Mouse (Mus musculus): ENCODE results near the gene Rapgef4. TPM values are rescaled to one million over a fixed set of nuclear protein-coding genes. Genes with fewer than 3 reads are reported as not detected.

Gene Rapgef4
- polyA plus RNA-seq, 1 experiment from 2014 or later: 2.1 TPM

DNA sequence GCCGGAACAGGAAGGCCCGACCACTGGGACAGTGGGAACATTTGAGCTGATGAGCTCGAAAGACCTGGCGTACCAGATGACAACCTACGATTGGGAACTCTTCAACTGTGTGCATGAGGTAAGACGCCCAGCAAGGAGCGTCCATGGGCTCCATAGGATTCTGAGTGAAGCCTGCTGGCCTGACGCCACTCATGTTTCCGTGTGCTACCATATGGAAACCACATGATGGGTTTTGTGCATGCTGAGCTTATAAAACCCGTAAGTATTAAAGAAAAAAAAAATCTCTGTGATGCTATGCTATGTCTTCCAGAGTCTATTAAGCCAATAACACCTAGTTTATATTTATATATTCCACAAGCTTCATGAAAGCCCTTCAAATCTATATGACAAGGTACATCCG, 253.0 kb downstream of the Rapgef4 start:
- 92% methylated on average over 11 of the region's 11 CpGs for WGBS
- no peaks in the 10 kb centered on the region for H3K36me3 ChIP-seq (replicated peaks)
- H3K4me3 ChIP-seq: no peak overlapping the region
- no peaks in the 10 kb centered on the region; the same call in 1 of the 2 replicates for H3K27me3 ChIP-seq (ENCODE audit: poor library complexity, severe bottlenecking)
- no peaks in the 10 kb centered on the region for H3K9me3 ChIP-seq
- H3K4me1 ChIP-seq: peaks cover 10% of the 10 kb centered on the region
- no peak overlapping the region for H3K27ac ChIP-seq
- DNase-seq (ENCODE audit: extremely low spot score, low spot score): no peak

DNA sequence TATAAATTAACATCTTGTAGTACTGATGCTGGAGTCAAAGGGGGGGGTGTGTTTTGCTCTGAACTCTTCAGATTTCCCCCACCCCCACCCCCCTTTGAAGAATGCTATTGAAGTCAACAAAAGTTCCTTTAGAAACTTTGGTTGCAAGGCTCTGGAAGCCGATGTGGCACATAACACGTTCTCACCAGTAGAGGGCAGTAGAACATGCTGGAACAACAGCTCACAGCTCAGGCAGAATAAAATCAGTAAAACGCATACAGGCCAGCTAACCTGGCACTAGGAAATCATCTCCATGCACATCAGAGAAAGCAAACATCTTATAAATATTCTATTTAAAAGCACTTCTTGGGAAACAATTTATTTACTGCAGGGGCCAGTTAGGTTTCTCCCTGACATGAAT, 253.9 kb downstream of the Rapgef4 start:
- H3K9me3 ChIP-seq: no peaks in the 10 kb centered on the region
- peaks cover 10% of the 10 kb centered on the region for H3K4me1 ChIP-seq
- no peak overlapping the region for H3K4me3 ChIP-seq
- 4% methylated on average over 3 of the region's 3 CpGs for WGBS
- H3K27ac ChIP-seq: no peak overlapping the region
- H3K36me3 ChIP-seq (replicated peaks): no peaks in the 10 kb centered on the region
- peak; percentile 57 for DNase-seq (ENCODE audit: extremely low spot score, low spot score)
- peaks cover under 1% of the 10 kb centered on the region; the same call in 1 of the 2 replicates for H3K27me3 ChIP-seq (ENCODE audit: poor library complexity, severe bottlenecking)

DNA sequence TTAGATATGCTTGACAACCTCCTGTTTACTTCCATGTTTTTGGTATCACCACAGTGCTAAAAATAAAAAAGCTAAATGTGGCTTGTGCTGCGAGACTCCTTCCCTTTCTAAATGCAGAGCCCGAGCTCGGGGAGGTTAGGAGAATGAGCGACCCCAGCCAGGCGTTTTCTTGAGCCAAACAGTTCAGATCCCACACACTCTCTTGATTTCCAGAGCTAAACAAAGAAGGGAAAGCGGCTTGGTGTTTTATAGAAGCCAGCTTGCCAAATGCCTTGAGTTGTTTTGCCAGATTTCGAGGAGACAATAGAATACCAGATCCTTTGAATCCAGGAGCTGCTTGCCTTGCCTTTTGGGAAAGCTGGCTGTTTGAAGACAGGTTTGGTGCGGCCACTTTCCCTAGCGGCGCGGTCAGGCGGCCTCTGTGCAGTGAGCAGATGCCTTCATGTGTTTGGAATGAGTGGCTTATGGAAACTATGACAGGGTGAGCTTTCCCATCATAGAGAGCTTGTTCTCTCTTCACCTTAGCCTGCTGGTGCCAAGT, 254.4 kb downstream of the Rapgef4 start:
- no peak for DNase-seq (ENCODE audit: extremely low spot score, low spot score)
- Histone ChIP-seq H3K9me3 (no peaks in the 10 kb centered on the region), H3K27ac (peak overlapping the region; percentile 56), H3K27me3 (ENCODE audit: poor library complexity, severe bottlenecking) (peaks cover 5% of the 10 kb centered on the region; the same call in 1 of the 2 replicates), H3K4me1 (peaks cover 10% of the 10 kb centered on the region), H3K36me3 (replicated peaks) (no peaks in the 10 kb centered on the region), H3K4me3 (no peak overlapping the region)
- 62% methylated on average over 12 of the region's 12 CpGs for WGBS

DNA sequence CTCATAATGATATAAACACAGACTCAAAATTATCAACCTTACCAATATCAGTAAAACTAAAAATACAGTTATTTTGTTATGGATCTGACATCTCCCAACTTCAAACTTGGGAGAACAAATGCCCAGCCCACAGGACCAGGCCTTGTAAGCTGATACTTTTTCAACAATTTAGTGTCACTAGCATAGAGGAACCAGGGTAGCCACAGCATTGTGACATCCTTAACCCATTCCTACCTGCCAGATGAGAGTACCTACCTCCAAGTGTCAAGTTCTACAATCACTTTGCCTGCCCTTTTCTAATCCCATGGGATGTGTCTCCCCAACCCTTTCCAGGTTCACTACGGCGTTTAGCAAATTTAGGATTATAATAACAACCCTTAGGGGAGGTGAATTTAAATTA, 257.4 kb downstream of the Rapgef4 start:
- Histone ChIP-seq H3K27me3 (ENCODE audit: poor library complexity, severe bottlenecking) (peaks cover 23% of the 10 kb centered on the region), H3K4me1 (peaks cover 32% of the 10 kb centered on the region), H3K4me3 (no peak overlapping the region), H3K36me3 (replicated peaks) (no peaks in the 10 kb centered on the region), H3K27ac (no peak overlapping the region), H3K9me3 (no peaks in the 10 kb centered on the region)
- 92% methylated on average over 2 of the region's 2 CpGs for WGBS
- DNase-seq (ENCODE audit: extremely low spot score, low spot score): no peak

DNA sequence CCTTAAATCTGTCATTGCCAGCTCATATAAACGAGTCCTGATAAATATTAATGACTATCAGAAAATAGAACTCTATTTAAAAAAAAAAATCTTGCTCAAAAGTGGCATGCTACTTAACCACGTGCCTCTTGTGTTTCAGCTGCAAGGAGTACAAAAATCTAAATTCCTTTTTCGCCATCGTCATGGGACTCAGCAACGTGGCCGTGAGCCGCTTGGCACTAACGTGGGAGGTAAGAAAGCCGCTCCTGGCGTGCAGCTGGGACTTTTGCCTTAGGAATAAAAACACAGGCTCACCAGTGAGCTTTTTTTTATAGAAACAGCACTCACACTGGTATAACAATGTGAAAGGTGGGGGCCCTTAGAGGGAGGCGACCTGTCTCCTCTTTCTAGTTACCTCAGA, 257.9 kb downstream of the Rapgef4 start:
- WGBS: 91% methylated on average over 11 of the region's 11 CpGs
- Histone ChIP-seq H3K27ac (no peak overlapping the region), H3K4me1 (peaks cover 35% of the 10 kb centered on the region), H3K36me3 (replicated peaks) (no peaks in the 10 kb centered on the region), H3K9me3 (no peaks in the 10 kb centered on the region), H3K27me3 (ENCODE audit: poor library complexity, severe bottlenecking) (peaks cover 23% of the 10 kb centered on the region), H3K4me3 (no peak overlapping the region)
- DNase-seq (ENCODE audit: extremely low spot score, low spot score): no peak

DNA sequence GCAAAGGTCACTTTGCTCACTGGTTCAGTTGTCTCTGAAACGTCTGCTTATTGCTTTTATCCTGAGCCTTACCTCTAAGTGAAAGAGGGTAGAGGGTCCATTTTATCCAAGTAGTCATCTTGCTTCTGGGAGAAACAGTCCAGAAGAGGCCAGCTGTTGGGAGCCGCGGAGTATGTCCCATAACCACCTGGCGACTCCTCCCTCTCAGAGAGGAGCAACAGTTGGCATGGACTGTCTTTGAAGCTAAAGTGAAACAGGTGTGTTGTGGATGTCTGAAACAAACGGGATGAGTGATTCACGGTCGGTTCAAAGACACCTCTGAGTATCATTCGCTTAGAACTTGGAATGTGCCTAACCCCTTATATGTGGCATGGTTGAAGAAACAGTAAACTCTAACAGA, 258.4 kb downstream of the Rapgef4 start:
- Histone ChIP-seq H3K27me3 (ENCODE audit: poor library complexity, severe bottlenecking) (peaks cover 23% of the 10 kb centered on the region), H3K4me1 (peaks cover 35% of the 10 kb centered on the region), H3K9me3 (no peaks in the 10 kb centered on the region), H3K27ac (no peak overlapping the region), H3K4me3 (no peak overlapping the region), H3K36me3 (replicated peaks) (no peaks in the 10 kb centered on the region)
- DNase-seq (ENCODE audit: extremely low spot score, low spot score): no peak
- 90% methylated on average over 8 of the region's 8 CpGs for WGBS

DNA sequence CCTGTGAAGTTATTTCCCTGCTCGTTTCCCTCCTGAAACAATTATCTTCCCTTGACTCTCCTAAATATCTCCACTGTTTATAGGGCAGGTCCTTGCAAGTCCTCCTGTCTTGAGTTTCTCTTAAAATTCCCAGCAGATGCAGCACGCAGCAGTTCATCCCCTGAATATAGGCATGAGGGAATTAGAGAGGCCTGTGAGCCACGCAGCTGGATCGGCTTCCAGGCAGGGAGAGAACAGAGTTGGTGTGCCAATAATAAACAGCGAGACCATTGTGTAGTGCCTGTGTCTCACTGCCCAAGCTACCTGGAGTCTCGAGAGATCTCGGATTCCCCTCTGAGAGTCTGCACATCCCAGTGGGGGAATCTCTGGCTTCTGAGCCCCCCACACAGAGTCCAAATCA, 259.0 kb downstream of the Rapgef4 start:
- peaks cover 23% of the 10 kb centered on the region for H3K27me3 ChIP-seq (ENCODE audit: poor library complexity, severe bottlenecking)
- WGBS: 71% methylated on average over 7 of the region's 7 CpGs
- H3K27ac ChIP-seq: no peak overlapping the region
- no peak for DNase-seq (ENCODE audit: extremely low spot score, low spot score)
- no peaks in the 10 kb centered on the region for H3K36me3 ChIP-seq (replicated peaks)
- peaks cover 33% of the 10 kb centered on the region for H3K4me1 ChIP-seq
- no peak overlapping the region for H3K4me3 ChIP-seq
- H3K9me3 ChIP-seq: no peaks in the 10 kb centered on the region

DNA sequence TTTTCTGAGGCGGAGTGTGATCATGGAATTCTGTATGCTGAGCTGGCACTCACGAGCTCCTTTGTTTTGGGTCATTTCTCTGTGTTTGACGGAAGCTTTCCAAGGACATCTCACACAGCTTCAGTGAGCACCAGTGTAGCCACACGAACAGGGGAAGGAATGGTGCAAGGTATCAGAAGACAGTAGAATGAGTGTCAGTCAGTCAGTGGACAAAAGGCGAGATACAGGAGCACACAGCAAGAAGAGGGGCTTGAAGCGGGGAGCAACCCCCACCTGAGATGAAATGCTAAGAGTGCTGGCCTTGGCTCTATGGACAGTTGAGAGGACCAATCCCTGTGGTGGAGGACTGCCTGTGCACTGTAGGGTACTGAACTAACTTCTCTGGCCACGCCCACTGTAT, 259.7 kb downstream of the Rapgef4 start:
- Histone ChIP-seq H3K27ac (no peak overlapping the region), H3K9me3 (no peaks in the 10 kb centered on the region), H3K36me3 (replicated peaks) (no peaks in the 10 kb centered on the region), H3K27me3 (ENCODE audit: poor library complexity, severe bottlenecking) (peaks cover 23% of the 10 kb centered on the region), H3K4me3 (no peak overlapping the region), H3K4me1 (peaks cover 26% of the 10 kb centered on the region)
- DNase-seq (ENCODE audit: extremely low spot score, low spot score): no peak
- WGBS: 83% methylated on average over 7 of the region's 7 CpGs

DNA sequence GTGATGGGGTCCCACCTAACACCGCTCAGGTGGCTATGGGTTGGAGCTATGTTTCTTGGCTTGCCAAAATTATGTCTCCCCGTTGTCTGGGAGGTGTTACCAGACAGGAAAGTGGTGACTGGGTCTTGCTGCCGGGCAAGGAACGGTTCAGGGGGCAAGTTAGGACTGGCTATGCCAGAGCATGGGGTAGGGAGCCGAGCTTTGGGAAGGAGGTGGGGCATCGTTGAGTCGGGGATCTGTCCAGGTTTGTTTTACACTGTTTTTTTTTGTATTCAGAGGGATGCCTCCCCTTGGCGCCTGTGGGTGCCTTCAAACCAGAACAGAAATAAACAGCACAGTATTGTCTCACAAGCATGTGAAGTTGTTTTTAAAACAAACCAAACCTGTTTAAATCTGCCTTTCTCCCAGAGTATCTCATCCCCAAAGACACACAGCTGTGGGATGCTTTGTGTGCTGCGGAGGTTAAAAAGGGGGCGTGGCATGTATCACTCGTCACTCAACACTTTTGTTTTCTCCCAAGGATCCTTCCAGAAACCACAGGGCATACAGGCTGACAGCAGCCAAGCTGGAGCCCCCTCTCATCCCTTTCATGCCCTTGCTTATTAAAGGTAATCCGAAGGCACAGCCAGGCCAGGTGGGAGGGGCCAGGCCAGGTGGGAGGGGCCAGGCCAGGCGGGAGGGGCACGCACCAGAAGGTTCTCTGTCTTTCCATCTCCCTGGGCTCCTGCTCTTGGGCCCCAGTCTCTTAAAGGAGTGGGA, 260.9 kb downstream of the Rapgef4 start:
- Histone ChIP-seq H3K27ac (no peak overlapping the region), H3K27me3 (ENCODE audit: poor library complexity, severe bottlenecking) (peaks cover 23% of the 10 kb centered on the region), H3K4me3 (peak overlapping the region; percentile 34), H3K4me1 (peaks cover 25% of the 10 kb centered on the region), H3K36me3 (replicated peaks) (no peaks in the 10 kb centered on the region), H3K9me3 (no peaks in the 10 kb centered on the region)
- 56% methylated on average over 14 of the region's 14 CpGs for whole genome bisulfite sequencing
- no peak for DNase-seq (ENCODE audit: extremely low spot score, low spot score)

DNA sequence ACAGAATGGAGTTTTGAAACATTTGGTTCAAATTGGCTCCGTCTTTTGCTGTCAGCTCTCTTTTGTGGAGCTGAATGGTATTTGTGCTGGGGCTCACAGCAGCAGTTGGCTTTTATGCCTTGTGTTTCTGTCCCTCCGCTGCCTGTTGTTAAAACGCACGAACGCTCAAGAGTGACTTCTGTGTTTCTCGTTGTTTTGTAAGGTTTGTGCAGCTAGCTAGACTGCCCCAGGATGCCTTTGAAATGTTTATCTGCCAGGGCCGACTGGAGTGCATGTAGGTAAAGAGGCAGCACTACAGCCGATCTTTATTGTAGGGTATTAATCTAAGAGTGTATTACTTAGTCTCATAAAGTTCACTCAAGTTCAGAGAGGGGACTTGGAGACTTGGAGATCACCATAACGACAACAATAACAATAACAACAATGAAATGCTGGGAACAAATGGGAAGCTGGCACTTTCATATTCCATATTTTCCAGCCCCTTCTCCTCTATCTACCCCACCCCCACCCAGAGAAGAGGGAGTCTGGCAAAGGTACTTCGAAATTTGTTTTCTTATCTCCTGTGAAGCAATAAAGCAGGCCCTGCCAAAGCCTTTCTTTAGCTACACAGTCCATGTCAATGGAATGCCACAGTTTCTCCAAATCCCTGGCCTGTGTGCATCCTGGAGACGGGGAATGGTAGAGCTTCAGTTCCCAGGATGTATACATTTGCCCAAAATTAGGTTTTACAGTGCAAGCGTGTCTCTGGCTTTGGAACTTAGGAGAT, 262.1 kb downstream of the Rapgef4 start:
- Histone ChIP-seq H3K36me3 (replicated peaks) (no peaks in the 10 kb centered on the region), H3K4me1 (peaks cover 25% of the 10 kb centered on the region), H3K27me3 (ENCODE audit: poor library complexity, severe bottlenecking) (peaks cover 29% of the 10 kb centered on the region), H3K9me3 (no peaks in the 10 kb centered on the region), H3K27ac (no peak overlapping the region), H3K4me3 (no peak overlapping the region)
- WGBS: 49% methylated on average over 12 of the region's 12 CpGs
- DNase-seq (ENCODE audit: extremely low spot score, low spot score): no peak

DNA sequence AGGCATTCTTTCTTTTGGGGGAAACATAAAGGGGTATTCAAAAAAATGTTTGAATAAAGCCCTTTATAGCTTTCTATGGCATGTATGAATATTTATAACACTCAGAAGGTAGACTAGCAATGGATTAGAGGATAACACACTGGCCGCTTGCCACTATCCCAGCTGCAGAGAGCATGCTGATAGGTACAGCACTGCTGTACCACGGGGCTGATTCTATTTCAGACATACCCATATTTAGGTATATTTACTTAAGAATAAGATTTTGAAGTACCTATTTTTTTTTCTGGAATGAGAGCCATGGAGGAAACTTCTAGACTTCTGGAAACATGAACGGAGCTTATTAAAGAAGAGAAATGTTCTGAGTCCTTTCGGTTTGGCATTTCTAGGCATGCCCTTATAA, 264.6 kb downstream of the Rapgef4 start:
- Histone ChIP-seq H3K4me3 (no peak overlapping the region), H3K9me3 (no peaks in the 10 kb centered on the region), H3K27ac (no peak overlapping the region), H3K36me3 (replicated peaks) (no peaks in the 10 kb centered on the region), H3K4me1 (peaks cover 29% of the 10 kb centered on the region), H3K27me3 (ENCODE audit: poor library complexity, severe bottlenecking) (peaks cover 21% of the 10 kb centered on the region)
- 91% methylated on average over 4 of the region's 4 CpGs for WGBS
- no peak for DNase-seq (ENCODE audit: extremely low spot score, low spot score)

DNA sequence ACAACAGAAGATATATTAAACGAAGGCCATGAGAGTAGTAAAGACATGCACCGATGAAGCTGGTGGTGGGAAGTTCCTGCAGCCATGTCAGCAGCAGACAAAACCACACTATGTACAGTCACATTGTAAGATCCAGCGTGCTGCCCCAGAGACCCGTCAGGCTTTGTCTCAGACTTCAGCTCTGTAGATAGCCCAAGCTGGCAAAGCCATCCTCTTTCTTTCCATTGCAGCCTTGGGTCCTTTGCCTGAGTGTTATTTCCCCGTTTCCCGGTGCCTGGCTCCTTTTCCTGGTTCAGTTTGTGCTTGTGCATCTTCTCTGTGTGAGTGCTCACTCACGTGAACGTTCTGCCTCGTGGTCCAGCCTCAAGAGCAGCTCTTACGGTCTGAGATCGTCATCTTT, 265.3 kb downstream of the Rapgef4 start:
- 91% methylated on average over 11 of the region's 11 CpGs for WGBS
- no peaks in the 10 kb centered on the region for H3K36me3 ChIP-seq (replicated peaks)
- H3K27me3 ChIP-seq (ENCODE audit: poor library complexity, severe bottlenecking): peaks cover 15% of the 10 kb centered on the region
- DNase-seq (ENCODE audit: extremely low spot score, low spot score): no peak
- H3K4me1 ChIP-seq: peaks cover 25% of the 10 kb centered on the region
- H3K27ac ChIP-seq: no peak overlapping the region
- H3K9me3 ChIP-seq: no peaks in the 10 kb centered on the region
- no peak overlapping the region for H3K4me3 ChIP-seq

DNA sequence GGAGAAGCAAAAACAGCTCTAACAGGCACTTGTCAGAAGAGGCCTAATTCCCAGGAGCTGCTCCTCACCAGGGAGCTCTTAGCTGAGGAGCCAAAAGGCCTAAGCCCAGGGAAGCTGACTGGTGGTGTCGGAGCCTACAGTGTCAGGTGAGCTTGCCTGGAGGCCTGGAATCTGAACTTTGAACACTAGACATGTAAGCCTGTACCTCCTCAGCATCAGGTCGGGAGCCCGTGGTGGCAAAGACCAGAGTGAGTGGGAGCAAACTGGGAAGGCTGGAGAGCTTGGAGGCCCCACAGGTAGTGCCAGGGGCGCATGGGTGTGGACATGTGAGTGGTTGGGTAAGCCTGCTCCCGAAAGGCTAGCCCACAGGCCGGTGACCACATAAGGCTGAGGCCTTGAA, 266.8 kb downstream of the Rapgef4 start:
- H3K27me3 ChIP-seq (ENCODE audit: poor library complexity, severe bottlenecking): 0 out of 2 replicates have a peak, but pooled peaks cover 5% of the 10 kb centered on the region
- H3K4me3 ChIP-seq: no peak overlapping the region
- DNase-seq (ENCODE audit: extremely low spot score, low spot score): no peak
- H3K9me3 ChIP-seq: no peaks in the 10 kb centered on the region
- H3K4me1 ChIP-seq: peaks cover 18% of the 10 kb centered on the region
- no peaks in the 10 kb centered on the region for H3K36me3 ChIP-seq (replicated peaks)
- WGBS: 89% methylated on average over 6 of the region's 6 CpGs
- no peak overlapping the region for H3K27ac ChIP-seq

Data from forebrain, embryonic 10.5 days (tissue).